Mouse (Mus musculus) large intestine, adult 2 months (tissue): ENCODE data around the gene Sag. TPM values are rescaled to one million over a fixed set of nuclear protein-coding genes. Genes with fewer than 3 reads are reported as not detected.

ENCODE experiments used
- DNase-seq: peaks from one replicate; pipeline ENCODE4 v3.0.0-alpha.2; 2012; ENCODE audit warnings: low read depth, low spot score
- WGBS: fragments of 180-500 bp; shearing (Covaris S2); methylation state at CpG from one replicate; pipeline ENCODE4 v1.1.7; 2018; 5-methylcytosine and 5-hydroxymethylcytosine counted together
- polyA plus RNA-seq: library from polyadenylated mRNA; depleted of rRNA; stranded (reverse); fragments of >200 nt; gene quantifications from 2 replicates; pipeline ENCODE4 v1.2.3, GENCODE M21; 2012

Gene Sag
- polyA plus RNA-seq, 1 experiment, result 0.45 TPM

GRCm38 (mm10) chr1:87852081-87852790 is 48.8 kb downstream of the Sag start:
- DNase-seq, result no peak
- WGBS, result 54% methylated on average over 5 of the region's 5 CpGs

DNA sequence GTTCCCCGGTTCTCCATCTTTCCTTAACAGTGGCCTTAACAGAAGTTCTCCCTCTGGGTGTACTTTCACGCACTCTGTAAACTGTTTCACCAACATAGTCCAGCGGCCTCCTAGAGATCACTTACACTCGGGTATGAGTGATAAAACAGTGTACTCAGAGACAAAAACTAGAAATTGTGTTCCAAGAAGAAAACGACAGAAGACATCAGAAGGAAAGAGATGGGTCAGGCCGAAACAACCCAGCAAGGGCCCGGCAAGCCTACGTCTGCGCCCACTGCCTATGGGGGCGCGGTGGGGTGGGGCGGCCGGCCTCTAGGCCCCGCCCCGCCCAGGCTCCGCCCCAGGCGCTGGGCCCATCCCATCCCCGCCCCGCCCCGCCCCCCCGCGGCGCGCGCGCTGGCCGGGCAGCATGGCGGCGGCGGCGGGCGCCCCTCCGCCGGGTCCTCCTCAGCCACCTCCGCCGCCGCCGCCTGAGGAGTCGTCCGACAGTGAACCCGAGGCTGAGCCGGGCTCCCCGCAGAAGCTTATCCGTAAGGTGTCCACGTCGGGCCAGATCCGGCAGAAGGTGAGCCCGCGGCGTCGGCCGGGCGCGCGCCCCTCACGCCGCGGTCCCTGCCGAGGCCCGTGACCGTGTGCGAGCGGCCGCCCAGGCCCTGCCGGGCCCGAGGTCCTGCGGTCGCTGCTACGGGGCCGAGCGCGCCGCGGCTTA is 49.6 kb downstream of the Sag start, which contains the start of gene Dgkd:
TSS of gene Dgkd (plus strand) at position 396 of the 709 bp plus-strand sequence.
- WGBS, result under 1% methylated on average over 70 of the region's 74 CpGs

GRCm38 (mm10) chr1:87853601-87854361 is 50.3 kb downstream of the Sag start:
- whole genome bisulfite sequencing, result 1% methylated on average over 47 of the region's 48 CpGs

More for the DNA sequence above, 49.6 kb downstream of the Sag start, which contains the start of gene Dgkd:
- DNase-seq, result no peak

DNA sequence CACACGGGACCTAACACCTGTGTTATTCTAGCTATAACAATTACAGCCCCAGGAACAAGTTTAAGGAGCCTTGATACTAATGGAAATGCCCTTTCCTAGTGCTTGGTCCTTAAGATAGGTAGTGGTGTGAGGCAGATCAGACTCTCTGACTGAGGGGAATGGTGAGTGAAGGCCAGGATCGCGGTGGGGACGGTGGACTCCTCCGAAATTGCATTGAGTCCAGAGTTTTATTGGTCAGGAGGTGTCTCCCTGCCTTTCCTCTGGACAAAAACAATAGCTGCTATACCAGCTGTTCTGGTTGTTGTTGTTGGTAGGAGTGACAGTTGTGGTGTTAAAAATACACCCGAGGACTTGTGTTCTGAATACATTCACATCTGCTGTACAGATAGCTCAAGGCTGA is 50.9 kb downstream of the Sag start:
- no peak for DNase-seq
- 6% methylated on average over 6 of the region's 6 CpGs for WGBS

More at GRCm38 (mm10) chr1:87853601-87854361, 50.3 kb downstream of the Sag start:
- no peak for DNase-seq

DNA sequence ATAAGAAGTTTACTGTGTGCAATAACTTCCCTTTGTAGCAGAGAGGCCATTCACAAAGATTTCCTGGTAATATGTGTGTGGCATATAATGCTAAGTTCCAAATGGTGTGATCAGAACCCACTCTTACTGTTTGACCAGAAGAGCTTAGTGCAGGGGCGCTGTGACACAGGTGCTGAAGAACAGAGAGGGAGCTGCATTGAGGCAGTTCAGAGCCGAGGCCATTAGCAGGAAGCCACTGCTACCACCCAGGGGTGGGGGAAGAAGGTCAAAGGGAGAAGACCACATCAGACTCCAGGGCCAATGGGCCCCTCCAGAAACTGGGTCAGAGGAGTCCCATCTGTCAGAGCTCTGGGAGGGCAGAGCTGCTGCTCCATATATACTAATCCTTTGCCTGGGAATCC is 51.4 kb downstream of the Sag start:
- no peak for DNase-seq
- WGBS, result 16% methylated on average over 2 of the region's 2 CpGs

DNA sequence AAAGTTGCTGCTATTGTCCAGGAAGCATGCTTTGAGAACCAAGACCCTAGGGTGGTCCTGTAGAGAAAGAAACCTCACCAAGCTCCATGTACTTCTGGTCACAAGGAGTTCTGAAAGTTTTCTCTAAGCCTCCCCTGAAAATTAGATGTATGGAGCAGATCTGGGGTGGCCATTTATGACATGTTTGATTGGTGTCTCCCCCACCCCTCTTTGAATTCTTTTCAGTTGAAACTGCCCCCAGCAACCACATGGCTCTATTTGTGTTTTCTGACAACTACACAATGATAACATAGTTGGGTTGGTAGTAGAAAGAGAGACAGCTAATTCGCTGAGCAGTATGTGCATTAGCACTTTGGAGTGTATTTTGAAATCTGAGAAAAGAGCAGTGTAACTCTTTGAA is 52.0 kb downstream of the Sag start:
- no peak for DNase-seq

GRCm38 (mm10) chr1:87856823-87857222 is 53.3 kb downstream of the Sag start:
- no peak for DNase-seq
- WGBS, result 51% methylated on average over 3 of the region's 3 CpGs

More for the DNA sequence above, 52.0 kb downstream of the Sag start:
- WGBS, result 90% methylated on average over 1 of the region's 1 CpGs

- 27% methylated on average over 1 of the region's 1 CpGs for WGBS
- DNase-seq, result no peak
Measured at GRCm38 (mm10) chr1:87858031-87858430, 54.6 kb downstream of the Sag start.

- DNase-seq, result peak; percentile 64
- 31% methylated on average over 2 of the region's 2 CpGs for WGBS
Measured at GRCm38 (mm10) chr1:87858529-87858928, 55.0 kb downstream of the Sag start.

DNA sequence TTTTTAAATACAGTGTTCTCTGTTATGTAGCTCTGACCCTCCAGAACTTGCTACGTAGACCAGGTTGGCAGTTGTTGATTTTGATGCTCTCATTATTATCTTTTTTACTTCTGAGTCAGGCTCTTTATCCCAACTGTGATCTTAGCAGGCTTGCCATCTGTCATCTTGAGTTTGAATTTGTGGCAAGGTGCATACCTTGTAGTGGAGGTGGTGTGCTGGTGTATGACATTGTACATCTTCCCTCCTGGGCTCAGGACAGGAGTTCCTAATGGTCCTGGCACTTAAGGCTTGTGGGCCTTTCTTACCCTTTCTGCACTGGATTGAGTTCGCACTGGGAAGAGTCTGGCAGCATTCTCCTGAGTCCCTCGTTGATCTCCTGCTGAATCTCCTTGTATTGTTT is 60.1 kb downstream of the Sag start:
- no peak for DNase-seq
- 61% methylated on average over 3 of the region's 3 CpGs for WGBS

- DNase-seq, result no peak
Measured at GRCm38 (mm10) chr1:87864889-87865288, 61.4 kb downstream of the Sag start.

GRCm38 (mm10) chr1:87866672-87867071 is 63.2 kb downstream of the Sag start:
- WGBS, result 83% methylated on average over 1 of the region's 1 CpGs
- no peak for DNase-seq

- no peak for DNase-seq
Measured at GRCm38 (mm10) chr1:87871546-87871945, 68.1 kb downstream of the Sag start.

DNA sequence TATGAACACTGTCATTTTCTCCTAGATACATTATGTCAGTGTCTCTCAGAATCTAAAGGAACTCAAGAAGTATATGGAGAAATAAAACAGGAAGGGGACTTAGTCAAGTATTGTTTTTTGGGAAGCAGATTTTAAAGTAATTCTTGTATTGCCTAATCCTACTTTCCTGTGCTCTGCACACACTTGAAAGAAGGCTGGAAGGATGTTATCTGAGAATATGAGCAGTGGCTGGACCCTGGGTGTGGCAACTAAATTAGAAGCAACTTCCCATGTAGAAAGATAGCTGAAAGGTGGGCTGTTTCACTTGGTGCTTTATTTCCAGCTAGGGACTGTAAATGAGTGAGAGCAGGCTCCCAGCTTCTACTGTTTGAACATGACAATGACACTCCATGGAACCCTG is 69.6 kb downstream of the Sag start:
- no peak for DNase-seq

- 95% methylated on average over 1 of the region's 1 CpGs for WGBS
- no peak for DNase-seq
Measured at GRCm38 (mm10) chr1:87876065-87876464, 72.6 kb downstream of the Sag start.

GRCm38 (mm10) chr1:87877552-87878283 is 74.2 kb downstream of the Sag start:
- 80% methylated on average over 9 of the region's 9 CpGs for WGBS
- DNase-seq, result no peak

GRCm38 (mm10) chr1:87879034-87879433 is 75.6 kb downstream of the Sag start:
- no peak for DNase-seq
- WGBS, result 44% methylated on average over 3 of the region's 3 CpGs

GRCm38 (mm10) chr1:87879494-87880325 is 76.2 kb downstream of the Sag start:
- DNase-seq, result no peak
- WGBS, result 3% methylated on average over 3 of the region's 3 CpGs

- WGBS, result 76% methylated on average over 6 of the region's 6 CpGs
- DNase-seq, result no peak
Measured at GRCm38 (mm10) chr1:87880326-87880627, 76.8 kb downstream of the Sag start.
